Mouse (Mus musculus) cerebellum, adult 2 months (tissue): ENCODE data around the gene Rph3a. TPM values are rescaled to one million over a fixed set of nuclear protein-coding genes. Genes with fewer than 3 reads are reported as not detected.
"Not testable (repeated sequence)": the region's sequence is repeated elsewhere in the genome, so short reads cannot be mapped to it uniquely, and the experiment has no call there.

Source experiments
- DNase-seq, 2 experiments: peaks; one replicate each; pipeline ENCODE4 v3.0.0; 2021
- H3K27ac ChIP-seq: fragments of 200-500 bp; 2 replicates; pipeline ENCODE4 v1.5.1; 2012; ENCODE audit warnings: low read length, control low read depth, inconsistent platforms; ENCODE audit not compliant: insufficient read depth
- H3K27me3 ChIP-seq: fragments of 200-500 bp; 2 replicates; pipeline ENCODE4 v1.6.1; 2012; ENCODE audit warnings: inconsistent platforms, mild to moderate bottlenecking, low read length, moderate library complexity; ENCODE audit not compliant: control insufficient read depth, insufficient read depth
- H3K4me1 ChIP-seq: fragments of 200-500 bp; 2 replicates; pipeline ENCODE4 v1.6.1; 2011; ENCODE audit warnings: low read length; ENCODE audit not compliant: control insufficient read depth, insufficient read depth
- H3K4me3 ChIP-seq: fragments of 200-500 bp; replicated peaks from 2 replicates; pipeline ENCODE3; 2011; ENCODE audit warnings: mild to moderate bottlenecking, low read depth, low read length, control low read depth; ENCODE audit not compliant: insufficient read depth
- CTCF ChIP-seq: fragments of 200-500 bp; IDR thresholded peaks from 2 replicates; pipeline ENCODE4 v1.5.1; 2011; ENCODE audit warnings: low read depth, mild to moderate bottlenecking, control low read depth, low read length, moderate library complexity, borderline replicate concordance; ENCODE audit not compliant: insufficient read depth
- POLR2A ChIP-seq: fragments of 200-500 bp; IDR thresholded peaks from 2 replicates; pipeline ENCODE4 v1.6.1; 2011; ENCODE audit warnings: low read length, control low read depth, borderline replicate concordance; ENCODE audit not compliant: insufficient read depth
- WGBS: fragments of 180-500 bp; shearing (Covaris S2); methylation state at CpG from one replicate; pipeline ENCODE4 v1.1.7; 2018; 5-methylcytosine and 5-hydroxymethylcytosine counted together
- polyA plus RNA-seq: library from polyadenylated mRNA; depleted of rRNA; stranded (reverse); fragments of >200 nt; gene quantifications from 2 replicates; pipeline ENCODE4 v1.2.3, GENCODE M21; 2012

Gene Rph3a
- polyA plus RNA-seq, 1 experiment: 277 TPM

DNA sequence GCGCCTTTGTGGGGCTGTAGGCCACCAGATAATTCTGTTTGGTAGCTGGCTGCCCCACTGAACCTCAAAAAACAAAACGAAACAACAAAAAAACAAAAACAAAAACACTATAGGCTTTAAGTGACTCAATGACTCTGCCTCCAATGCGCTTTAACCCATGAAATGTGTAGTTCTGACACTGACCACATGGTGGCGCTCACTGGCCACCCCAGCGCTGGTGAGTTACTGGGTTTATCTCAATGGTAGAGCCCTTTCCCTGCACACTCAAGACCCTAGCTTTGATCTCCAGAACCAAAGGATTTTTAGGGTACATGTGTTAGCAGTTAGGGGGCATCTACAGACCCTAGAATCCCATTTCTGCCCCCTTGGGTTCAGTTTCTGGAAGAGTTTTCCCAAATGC lies 55.9 kb downstream of the Rph3a start:
- TF ChIP-seq POLR2A: no peak
- peak; percentile 96 for TF ChIP-seq CTCF
- no peak overlapping the region for H3K4me3 ChIP-seq
- no peaks in the 10 kb centered on the region for H3K27me3 ChIP-seq
- no peak overlapping the region for H3K27ac ChIP-seq
- peak; percentile 55 to 72 for DNase-seq
- WGBS: 19% methylated on average over 5 of the region's 5 CpGs
- H3K4me1 ChIP-seq: no peaks in the 10 kb centered on the region

GRCm38 (mm10) chr5:120952242-120952770 lies 57.6 kb downstream of the Rph3a start:
- 66% methylated on average over 10 of the region's 10 CpGs for WGBS
- no peak for DNase-seq
- no peak for TF ChIP-seq CTCF
- TF ChIP-seq POLR2A: no peak

DNA sequence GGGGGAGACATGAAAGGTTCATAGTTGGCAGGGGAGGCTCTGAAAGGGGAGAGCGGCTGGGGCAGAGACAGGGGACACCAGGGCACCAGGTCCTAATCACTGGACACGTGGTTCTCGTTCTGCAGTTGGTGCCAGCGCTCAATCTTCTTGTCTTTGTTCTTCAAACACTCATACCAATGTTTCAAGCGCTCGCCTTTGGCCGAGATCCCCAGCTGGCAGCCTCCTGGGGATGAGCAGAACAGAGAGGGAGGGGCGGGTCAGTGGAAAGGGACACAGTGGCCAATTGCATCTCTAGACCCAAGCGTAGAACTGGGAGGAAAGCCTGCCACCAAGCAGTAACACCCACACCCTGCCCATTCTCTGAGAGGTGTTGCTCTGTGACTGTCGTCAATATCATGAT lies 67.8 kb downstream of the Rph3a start:
- Histone ChIP-seq H3K27me3 (no peaks in the 10 kb centered on the region; the same call in 1 of the 2 replicates), H3K4me3 (no peak overlapping the region), H3K27ac (0 out of 2 replicates have a peak overlapping the region, but pooled peaks have one; percentile 15), H3K4me1 (peaks cover 2% of the 10 kb centered on the region; the same call in 1 of the 2 replicates)
- 27% methylated on average over 10 of the region's 10 CpGs for WGBS
- TF ChIP-seq CTCF (no peak), POLR2A (no peak)
- peak in 1 of 2 experiments; percentile 37 for DNase-seq

More at GRCm38 (mm10) chr5:120952242-120952770, 57.6 kb downstream of the Rph3a start:
- Histone ChIP-seq H3K27me3 (no peaks in the 10 kb centered on the region), H3K4me3 (no peak overlapping the region), H3K4me1 (no peaks in the 10 kb centered on the region), H3K27ac (no peak overlapping the region)

DNA sequence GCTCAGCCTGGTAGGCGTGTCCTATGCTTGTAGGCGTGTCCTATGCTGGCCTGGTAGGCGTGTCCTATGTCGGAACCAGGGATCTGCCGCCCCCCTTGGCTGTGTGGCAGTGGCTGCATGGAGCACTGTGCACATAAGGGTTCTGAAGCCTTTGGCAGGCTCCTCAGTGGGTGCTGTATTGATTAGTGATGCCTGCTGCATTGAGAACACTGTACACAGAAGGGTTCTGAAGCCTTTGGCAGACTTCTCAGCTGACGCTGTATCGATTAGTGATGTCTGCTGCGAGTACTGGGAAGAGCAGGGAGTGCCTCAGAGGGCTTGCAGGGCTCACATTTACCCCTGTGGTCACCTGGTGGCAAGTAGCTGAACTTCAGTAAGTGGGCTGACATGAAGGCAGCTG lies 71.3 kb downstream of the Rph3a start:
- H3K4me1 ChIP-seq: peaks cover 2% of the 10 kb centered on the region; the same call in 1 of the 2 replicates
- H3K27ac ChIP-seq: no peak overlapping the region
- no peaks in the 10 kb centered on the region; the same call in 1 of the 2 replicates for H3K27me3 ChIP-seq
- 52% methylated on average over 8 of the region's 8 CpGs for WGBS
- H3K4me3 ChIP-seq: no peak overlapping the region
- no peak for DNase-seq
- TF ChIP-seq CTCF (no peak), POLR2A (no peak)

- Histone ChIP-seq H3K27me3 (no peaks in the 10 kb centered on the region; the same call in 1 of the 2 replicates), H3K4me3 (no peak overlapping the region), H3K4me1 (peaks cover 2% of the 10 kb centered on the region; the same call in 1 of the 2 replicates), H3K27ac (no peak overlapping the region)
- TF ChIP-seq CTCF (no peak), POLR2A (no peak)
- 78% methylated on average over 4 of the region's 4 CpGs for WGBS
- no peak for DNase-seq
Observed at GRCm38 (mm10) chr5:120937841-120938240, 72.1 kb downstream of the Rph3a start.

DNA sequence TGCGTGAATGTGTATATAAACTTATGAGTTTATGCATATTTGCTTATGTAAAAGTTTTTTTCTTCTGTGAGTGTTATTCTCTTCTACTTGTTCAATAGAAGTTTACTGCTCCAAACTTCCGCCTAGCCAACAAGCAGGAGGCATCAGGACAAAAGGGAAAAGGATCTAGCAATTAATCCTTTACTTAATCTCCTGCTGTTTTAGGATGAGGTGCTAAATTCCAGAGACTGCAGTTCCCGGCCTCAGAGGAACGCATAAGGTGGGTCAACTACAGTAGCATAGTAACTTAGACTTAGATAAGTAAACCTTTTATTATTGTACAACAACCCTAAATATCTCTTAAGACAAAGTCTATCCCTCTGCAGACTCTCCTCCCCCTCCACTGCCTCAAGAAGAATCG lies 75.9 kb downstream of the Rph3a start:
- TF ChIP-seq CTCF (no peak), POLR2A (no peak)
- no peaks in the 10 kb centered on the region for H3K4me1 ChIP-seq
- H3K27ac ChIP-seq: no peak overlapping the region
- H3K4me3 ChIP-seq: no peak overlapping the region
- WGBS: 48% methylated on average over 5 of the region's 5 CpGs
- H3K27me3 ChIP-seq: no peaks in the 10 kb centered on the region; the same call in 1 of the 2 replicates
- DNase-seq: no peak

- H3K27me3 ChIP-seq: no peaks in the 10 kb centered on the region
- 13% methylated on average over 1 of the region's 1 CpGs for WGBS
- no peaks in the 10 kb centered on the region for H3K4me1 ChIP-seq
- TF ChIP-seq CTCF (peak; percentile 73), POLR2A (no peak)
- H3K27ac ChIP-seq: no peak overlapping the region
- no peak for DNase-seq
- H3K4me3 ChIP-seq: no peak overlapping the region
Observed at GRCm38 (mm10) chr5:120927036-120927435, 82.9 kb downstream of the Rph3a start.

DNA sequence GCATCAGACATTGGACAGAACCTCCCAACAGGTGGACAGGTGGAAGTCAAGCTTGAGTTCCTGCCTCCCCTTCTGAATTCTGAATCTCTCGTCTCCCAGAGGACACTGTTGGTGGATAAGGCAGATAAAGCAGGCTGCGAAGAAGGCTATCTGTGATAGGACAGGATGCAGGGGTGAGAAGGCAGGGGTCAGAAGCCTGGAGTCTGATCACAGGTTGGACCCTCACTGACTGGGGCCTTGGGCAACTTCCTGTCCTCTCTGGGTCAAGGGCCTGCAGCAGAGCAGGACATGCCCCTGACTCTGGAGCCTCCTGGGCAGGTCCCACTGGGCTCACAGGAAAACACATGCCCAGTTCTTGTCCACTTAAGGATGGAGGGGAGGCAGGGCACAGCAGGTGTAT lies 83.6 kb downstream of the Rph3a start:
- 83% methylated on average over 2 of the region's 2 CpGs for WGBS
- H3K27ac ChIP-seq, DNase-seq, H3K4me1 ChIP-seq, H3K4me3 ChIP-seq, H3K27me3 ChIP-seq: not testable (repeated sequence)

- not testable (repeated sequence) for DNase-seq, H3K4me1 ChIP-seq, H3K27me3 ChIP-seq, H3K27ac ChIP-seq, H3K4me3 ChIP-seq
- WGBS: 92% methylated on average over 4 of the region's 4 CpGs
Observed at GRCm38 (mm10) chr5:120924520-120924919, 85.4 kb downstream of the Rph3a start.
